Mouse (Mus musculus) MEL (cell line): ENCODE data around the gene Cacnb3. TPM values are rescaled to one million over a fixed set of nuclear protein-coding genes. Genes with fewer than 3 reads are reported as not detected.
A peak's percentile ranks its signal among the peaks of the same experiment; 100 is the strongest.

Source experiments
- DNase-seq: peaks from one replicate; pipeline ENCODE4 v3.0.0; 2011; ENCODE audit warnings: low read depth, low spot score
- H3K27ac ChIP-seq: 2 replicates; pipeline ENCODE4 v1.5.1; 2012; ENCODE audit warnings: low read depth, mild to moderate bottlenecking, control low read depth, low read length, moderate library complexity; ENCODE audit not compliant: control insufficient read depth
- H3K27me3 ChIP-seq, 2 experiments: fragments of 150-350 bp in 1 of 2; sonication (generic) in 1 of 2; 2 replicates each; pipeline ENCODE4 v1.6.1; 2012; ENCODE audit warnings: low read length in 2 of 2, mild to moderate bottlenecking in 2 of 2, improper control_type of control experiment in 1 of 2, moderate library complexity in 1 of 2; ENCODE audit not compliant: insufficient read depth in 2 of 2, control insufficient read depth in 1 of 2
- H3K36me3 ChIP-seq, 2 experiments: 2 replicates each; pipeline ENCODE4 v1.6.1; 2012 to 2014; ENCODE audit warnings: low read length in 2 of 2, improper control_type of control experiment in 1 of 2, inconsistent platforms in 1 of 2, mild to moderate bottlenecking in 1 of 2; ENCODE audit not compliant: insufficient read depth in 2 of 2, control insufficient read depth in 1 of 2
- H3K4me1 ChIP-seq, 2 experiments: fragments of 150-350 bp in 1 of 2; sonication (generic) in 1 of 2; 2 replicates each; pipeline ENCODE4 v1.6.1; 2012; ENCODE audit warnings: low read length in 2 of 2, improper control_type of control experiment in 1 of 2, mild to moderate bottlenecking in 1 of 2; ENCODE audit not compliant: insufficient read depth in 2 of 2, control insufficient read depth in 1 of 2
- H3K4me3 ChIP-seq, 2 experiments: fragments of 150-350 bp in 1 of 2; sonication (generic) in 1 of 2; 2 replicates each; pipeline ENCODE4 v1.5.1; 2012; ENCODE audit warnings: low read depth in 2 of 2, low read length in 2 of 2, mild to moderate bottlenecking in 2 of 2, moderate library complexity in 2 of 2, control low read depth in 1 of 2, improper control_type of control experiment in 1 of 2; ENCODE audit not compliant: control insufficient read depth in 1 of 2, insufficient read depth in 1 of 2
- H3K79me2 ChIP-seq: 2 replicates; pipeline ENCODE4 v1.6.1; 2012; ENCODE audit warnings: mild to moderate bottlenecking, low read length, moderate library complexity; ENCODE audit not compliant: control insufficient read depth, poor library complexity, insufficient read depth
- H3K9ac ChIP-seq: 2 replicates; pipeline ENCODE4 v1.6.1; 2012; ENCODE audit warnings: low read depth, mild to moderate bottlenecking, control low read depth, low read length, moderate library complexity; ENCODE audit not compliant: control insufficient read depth, poor library complexity, severe bottlenecking
- H3K9me3 ChIP-seq: fragments of 150-350 bp; sonication (generic); replicated peaks from 2 replicates; pipeline ENCODE4 v1.6.1; 2012; ENCODE audit warnings: mild to moderate bottlenecking, low read length, improper control_type of control experiment, moderate library complexity; ENCODE audit not compliant: insufficient read depth
- BHLHE40 ChIP-seq: IDR thresholded peaks from 2 replicates; pipeline ENCODE4 v1.6.1; 2012; ENCODE audit warnings: low read depth, mild to moderate bottlenecking, inconsistent platforms, low read length, improper control_type of control experiment, borderline replicate concordance
- CHD1 ChIP-seq: IDR thresholded peaks from 2 replicates; pipeline ENCODE4 v1.6.1; 2012; ENCODE audit warnings: low read depth, mild to moderate bottlenecking, inconsistent platforms, low read length, improper control_type of control experiment
- CHD2 ChIP-seq: IDR thresholded peaks from 2 replicates; pipeline ENCODE4 v1.6.1; 2011; ENCODE audit warnings: low read length, improper control_type of control experiment
- CTCF ChIP-seq, 3 experiments: IDR thresholded peaks in 2 of 3; conservative IDR thresholded peaks in 1 of 3; 2 replicates each; pipeline ENCODE4 v1.5.1; 2011 to 2012; ENCODE audit warnings: low read length in 3 of 3, low read depth in 2 of 3, mild to moderate bottlenecking in 2 of 3, improper control_type of control experiment in 1 of 3, inconsistent platforms in 1 of 3, mixed read lengths in 1 of 3, moderate library complexity in 1 of 3; ENCODE audit not compliant: control insufficient read depth in 1 of 3, insufficient read depth in 1 of 3, poor library complexity in 1 of 3, severe bottlenecking in 1 of 3
- E2F4 ChIP-seq: IDR thresholded peaks from 2 replicates; pipeline ENCODE4 v1.6.1; 2011; ENCODE audit warnings: low read depth, low read length, improper control_type of control experiment, borderline replicate concordance
- ELF1 ChIP-seq: IDR thresholded peaks from 2 replicates; pipeline ENCODE4 v1.6.1; 2014; ENCODE audit warnings: low read depth, mild to moderate bottlenecking, inconsistent platforms, low read length, improper control_type of control experiment, moderate library complexity
- EP300 ChIP-seq, 2 experiments: IDR thresholded peaks; 2 replicates each; pipeline ENCODE4 v1.6.1; 2011; ENCODE audit warnings: improper control_type of control experiment in 2 of 2, low read length in 2 of 2, low read depth in 1 of 2, mild to moderate bottlenecking in 1 of 2
- ETS1 ChIP-seq: IDR thresholded peaks from 2 replicates; pipeline ENCODE4 v1.6.1; 2012; ENCODE audit warnings: low read depth, mild to moderate bottlenecking, inconsistent platforms, low read length, improper control_type of control experiment, moderate library complexity
- GABPA ChIP-seq: IDR thresholded peaks from 2 replicates; pipeline ENCODE4 v1.6.1; 2012; ENCODE audit warnings: low read depth, mild to moderate bottlenecking, inconsistent platforms, low read length, improper control_type of control experiment, moderate library complexity
- GATA1 ChIP-seq: IDR thresholded peaks from 2 replicates; pipeline ENCODE4 v1.6.1; 2011; ENCODE audit warnings: low read depth, low read length, improper control_type of control experiment
- HCFC1 ChIP-seq: IDR thresholded peaks from 2 replicates; pipeline ENCODE4 v1.6.1; 2012; ENCODE audit warnings: low read depth, mild to moderate bottlenecking, inconsistent platforms, low read length, improper control_type of control experiment, moderate library complexity
- JUND ChIP-seq: IDR thresholded peaks from 2 replicates; pipeline ENCODE4 v1.6.1; 2011; ENCODE audit warnings: low read depth, mild to moderate bottlenecking, improper control_type of control experiment, low read length
- KAT2A ChIP-seq: conservative IDR thresholded peaks from 2 replicates; pipeline ENCODE4 v1.6.1; 2012; ENCODE audit warnings: low read depth, low read length, improper control_type of control experiment, inconsistent platforms
- MAFK ChIP-seq: IDR thresholded peaks from 2 replicates; pipeline ENCODE4 v1.6.1; 2011; ENCODE audit warnings: low read depth, mild to moderate bottlenecking, low read length, improper control_type of control experiment, borderline replicate concordance
- MAX ChIP-seq: IDR thresholded peaks from 2 replicates; pipeline ENCODE4 v1.6.1; 2011; ENCODE audit warnings: low read length, improper control_type of control experiment
- MAZ ChIP-seq: IDR thresholded peaks from 2 replicates; pipeline ENCODE4 v1.6.1; 2012; ENCODE audit warnings: low read depth, mild to moderate bottlenecking, inconsistent platforms, low read length, improper control_type of control experiment
- MEF2A ChIP-seq: IDR thresholded peaks from 2 replicates; pipeline ENCODE4 v1.6.1; 2014; ENCODE audit warnings: low read depth, mild to moderate bottlenecking, inconsistent platforms, low read length, improper control_type of control experiment; ENCODE audit not compliant: poor library complexity, insufficient replicate concordance, severe bottlenecking; ENCODE audit errors: extremely low read depth
- MXI1 ChIP-seq: IDR thresholded peaks from 2 replicates; pipeline ENCODE4 v1.6.1; 2011; ENCODE audit warnings: mild to moderate bottlenecking, low read depth, low read length, improper control_type of control experiment
- MYB ChIP-seq: IDR thresholded peaks from 2 replicates; pipeline ENCODE4 v1.6.1; 2011; ENCODE audit warnings: mild to moderate bottlenecking, low read depth, low read length, improper control_type of control experiment
- MYC ChIP-seq: IDR thresholded peaks from 2 replicates; pipeline ENCODE4 v1.6.1; 2011; ENCODE audit warnings: low read depth, mild to moderate bottlenecking, low read length, improper control_type of control experiment, moderate library complexity
- NELFE ChIP-seq: IDR thresholded peaks from 2 replicates; pipeline ENCODE4 v1.6.1; 2011; ENCODE audit warnings: low read depth, low read length, improper control_type of control experiment
- NRF1 ChIP-seq: IDR thresholded peaks from 2 replicates; pipeline ENCODE4 v1.6.1; 2014; ENCODE audit warnings: low read depth, mild to moderate bottlenecking, inconsistent platforms, low read length, improper control_type of control experiment, moderate library complexity; ENCODE audit not compliant: poor library complexity, insufficient read depth, severe bottlenecking
- POLR2A ChIP-seq, 2 experiments: IDR thresholded peaks; 2 replicates each; pipeline ENCODE4 v1.6.1; 2011 to 2012; ENCODE audit warnings: low read length in 2 of 2, mild to moderate bottlenecking in 2 of 2, control low read depth in 1 of 2, improper control_type of control experiment in 1 of 2, low read depth in 1 of 2, moderate library complexity in 1 of 2; ENCODE audit not compliant: control insufficient read depth in 1 of 2, insufficient read depth in 1 of 2, poor library complexity in 1 of 2
- POLR2AphosphoS2 ChIP-seq: IDR thresholded peaks from 2 replicates; pipeline ENCODE4 v1.6.1; 2011; ENCODE audit warnings: low read length, improper control_type of control experiment
- POLR2AphosphoS5 ChIP-seq: IDR thresholded peaks from 2 replicates; pipeline ENCODE4 v1.6.1; 2012; ENCODE audit warnings: low read depth, borderline replicate concordance, mild to moderate bottlenecking, inconsistent platforms, low read length, moderate library complexity, mixed read lengths
- RCOR1 ChIP-seq: IDR thresholded peaks from 2 replicates; pipeline ENCODE4 v1.6.1; 2012; ENCODE audit warnings: low read depth, mild to moderate bottlenecking, inconsistent platforms, low read length, improper control_type of control experiment
- SIN3A ChIP-seq: IDR thresholded peaks from 2 replicates; pipeline ENCODE4 v1.6.1; 2012; ENCODE audit warnings: low read length, improper control_type of control experiment, inconsistent platforms
- SMC3 ChIP-seq: IDR thresholded peaks from 2 replicates; pipeline ENCODE4 v1.6.1; 2011; ENCODE audit warnings: low read depth, low read length, improper control_type of control experiment
- TAL1 ChIP-seq: IDR thresholded peaks from 2 replicates; pipeline ENCODE4 v1.6.1; 2012; ENCODE audit warnings: mild to moderate bottlenecking, inconsistent platforms, low read length, moderate library complexity, mixed read lengths
- TBP ChIP-seq: IDR thresholded peaks from 2 replicates; pipeline ENCODE4 v1.8.0; 2011; ENCODE audit warnings: low read depth, low read length, improper control_type of control experiment
- TCF12 ChIP-seq: IDR thresholded peaks from 2 replicates; pipeline ENCODE4 v1.6.1; 2014; ENCODE audit warnings: low read depth, mild to moderate bottlenecking, inconsistent platforms, low read length, improper control_type of control experiment, moderate library complexity
- UBTF ChIP-seq: IDR thresholded peaks from 2 replicates; pipeline ENCODE4 v1.6.1; 2012; ENCODE audit warnings: low read depth, mild to moderate bottlenecking, inconsistent platforms, low read length, improper control_type of control experiment, moderate library complexity, borderline replicate concordance; ENCODE audit not compliant: insufficient read depth
- USF1 ChIP-seq: IDR thresholded peaks from 2 replicates; pipeline ENCODE4 v1.6.1; 2014; ENCODE audit warnings: low read depth, mild to moderate bottlenecking, inconsistent platforms, low read length, improper control_type of control experiment, moderate library complexity
- USF2 ChIP-seq, 2 experiments: IDR thresholded peaks; 2 replicates each; pipeline ENCODE4 v1.6.1; 2011 to 2012; ENCODE audit warnings: improper control_type of control experiment in 2 of 2, low read length in 2 of 2, borderline replicate concordance in 1 of 2, inconsistent platforms in 1 of 2, low read depth in 1 of 2, mild to moderate bottlenecking in 1 of 2; ENCODE audit not compliant: insufficient read depth in 1 of 2
- ZC3H11A ChIP-seq: IDR thresholded peaks from 2 replicates; pipeline ENCODE4 v1.6.1; 2012; ENCODE audit warnings: low read depth, mild to moderate bottlenecking, inconsistent platforms, low read length, improper control_type of control experiment
- ZMIZ1 ChIP-seq: IDR thresholded peaks from 2 replicates; pipeline ENCODE4 v1.6.1; 2012; ENCODE audit warnings: low read depth, mild to moderate bottlenecking, inconsistent platforms, low read length, improper control_type of control experiment, moderate library complexity
- ZNF384 ChIP-seq: IDR thresholded peaks from 2 replicates; pipeline ENCODE4 v1.6.1; 2012; ENCODE audit warnings: low read depth, mild to moderate bottlenecking, inconsistent platforms, low read length, improper control_type of control experiment
- polyA plus RNA-seq, 2 experiments: library from polyadenylated mRNA; stranded (reverse) in 1 of 2; unstranded in 1 of 2; fragments of >175 nt in 1 of 2; fragments of >200 nt in 1 of 2; gene quantifications; 2 replicates each; pipeline versions ENCODE4 v1.2.1 to v1.2.4; 2012; ENCODE audit warnings: low replicate concordance in 2 of 2, low read depth in 1 of 2; ENCODE audit not compliant: insufficient read length in 2 of 2, insufficient read depth in 1 of 2, missing spikeins in 1 of 2
- total RNA-seq: library from RNA; depleted of rRNA; stranded (reverse); fragments of 300-350 nt; gene quantifications from 2 replicates; pipeline ENCODE4 v1.2.3, GENCODE M21; 2012

The Cacnb3 gene
- total and polyA plus RNA-seq, 3 experiments = 1.4 to 8.5 TPM; not detected in 1

DNA sequence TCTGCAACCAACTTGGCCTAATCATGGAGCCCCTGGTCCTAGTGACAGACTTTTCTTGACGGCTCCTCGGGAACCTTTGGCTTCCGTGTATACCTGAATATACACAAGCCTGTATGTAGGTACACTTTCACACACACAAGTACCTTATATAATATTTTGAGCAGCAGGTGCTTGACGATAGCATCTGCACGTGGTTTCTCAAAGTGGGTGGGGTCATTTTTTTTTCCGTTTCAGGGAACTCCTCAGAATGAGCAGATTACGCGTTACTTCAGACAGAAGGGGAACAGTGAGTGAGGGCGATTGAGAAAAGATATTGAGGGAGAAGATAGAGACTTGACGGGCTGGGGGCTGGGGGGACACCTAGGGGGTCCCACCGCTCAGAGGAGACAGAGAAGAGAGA, 42.9 kb upstream of the Cacnb3 start:
- Histone ChIP-seq H3K27me3 (no peaks in the 10 kb centered on the region), H3K79me2 (no peaks in the 10 kb centered on the region), H3K4me1 (peaks cover 40 to 52% of the 10 kb centered on the region in 2 experiments), H3K9ac (no peak overlapping the region), H3K27ac (peak overlapping the region; percentile 38), H3K9me3 (no peaks in the 10 kb centered on the region), H3K36me3 (peaks cover 7 to 42% of the 10 kb centered on the region in 2 experiments; a peak in 3 of 4 replicates), H3K4me3 (no peak overlapping the region)
- peak; percentile 75 for DNase-seq
- TF ChIP-seq RCOR1 (peak; percentile 72), UBTF (no peak), NRF1 (no peak), CHD1 (no peak), POLR2AphosphoS5 (no peak), POLR2A (IDR thresholded peaks at IDR 0.05; ENCODE audit: control insufficient read depth in 1 of 2, insufficient read depth in 1 of 2, low read depth in 1 of 2, low read length in 2 of 2, poor library complexity in 1 of 2) (peak in 1 of 2 experiments; percentile 29; a peak in 1 of 4 replicates), TAL1 (no peak), USF1 (peak; percentile 91), ETS1 (peak; percentile 79), BHLHE40 (peak; percentile 86), USF2 (IDR thresholded peaks at IDR 0.05; ENCODE audit: borderline replicate concordance in 1 of 2, insufficient read depth in 1 of 2, low read depth in 1 of 2, low read length in 2 of 2) (peak in 1 of 2 experiments; percentile 63; a peak in 1 of 4 replicates), MXI1 (peak; percentile 97), CTCF (IDR thresholded peaks at IDR 0.05 in 2 of 3, conservative IDR thresholded peaks at IDR 0.05 in 1 of 3; ENCODE audit: control insufficient read depth in 1 of 3, insufficient read depth in 1 of 3, low read depth in 2 of 3, low read length in 3 of 3, poor library complexity in 1 of 3, severe bottlenecking in 1 of 3) (no peak), GATA1 (peak; percentile 77), CHD2 (no peak), HCFC1 (peak; percentile 34; the same call in 1 of the 2 replicates), TBP (no peak), GABPA (no peak), MAZ (peak; percentile 62; the same call in 1 of the 2 replicates), MEF2A (no peak), E2F4 (no peak), MAX (peak; percentile 95), TCF12 (peak; percentile 77), POLR2AphosphoS2 (peak; percentile 47; the same call in 1 of the 2 replicates), NELFE (0 out of 2 replicates have a peak, but pooled peaks have one; percentile 35), EP300 (IDR thresholded peaks at IDR 0.05; ENCODE audit: low read depth in 1 of 2, low read length in 2 of 2) (peak; percentile 63 to 84; a peak in 3 of 4 replicates), KAT2A (no peak), ELF1 (0 out of 2 replicates have a peak, but pooled peaks have one; percentile 26), ZMIZ1 (0 out of 2 replicates have a peak, but pooled peaks have one; percentile 35), ZC3H11A (0 out of 2 replicates have a peak, but pooled peaks have one; percentile 20), MYB (no peak), JUND (no peak), ZNF384 (peak; percentile 93), SIN3A (peak; percentile 94), SMC3 (no peak), MAFK (0 out of 2 replicates have a peak, but pooled peaks have one; percentile 16), MYC (peak; percentile 94)
